Mouse (Mus musculus) hindbrain, embryonic 14.5 days (tissue): ENCODE results near the gene Gm47283. TPM values are rescaled to one million over a fixed set of nuclear protein-coding genes. Genes with fewer than 3 reads are reported as not detected.
"Not testable (repeated sequence)": the region's sequence is repeated elsewhere in the genome, so short reads cannot be mapped to it uniquely, and the experiment has no call there.

Source experiments
- ATAC-seq: fragments of 200-750 bp; cut with Nextera tagmentation; 2 replicates; pipeline ENCODE4 v1.8.0; 2017; ENCODE audit warnings: moderate number of reproducible peaks, mild to moderate bottlenecking, moderate TSS enrichment, moderate library complexity; ENCODE audit not compliant: low FRiP score
- DNase-seq: peaks from one replicate; pipeline ENCODE4 v3.0.0-alpha.2; 2015; ENCODE audit warnings: low spot score
- H3K27ac ChIP-seq: fragments of 300-500 bp; sonication (generic); 2 replicates; pipeline ENCODE4 v1.5.1; 2014; ENCODE audit warnings: mild to moderate bottlenecking, moderate library complexity
- H3K27me3 ChIP-seq: fragments of 300-500 bp; sonication (generic); 2 replicates; pipeline ENCODE4 v1.6.1; 2014; ENCODE audit warnings: mild to moderate bottlenecking, low read length, mixed read lengths; ENCODE audit not compliant: control insufficient read depth, insufficient read depth
- H3K36me3 ChIP-seq: fragments of 300-500 bp; sonication (generic); replicated peaks from 2 replicates; pipeline ENCODE4 v1.6.1; 2014; ENCODE audit not compliant: control insufficient read depth, insufficient read depth
- H3K4me1 ChIP-seq: fragments of 300-500 bp; sonication (generic); replicated peaks from 2 replicates; pipeline ENCODE4 v1.6.1; 2014; ENCODE audit warnings: antibody characterized with exemption, low read length, mixed read lengths; ENCODE audit not compliant: control insufficient read depth, insufficient read depth
- H3K4me2 ChIP-seq: fragments of 300-500 bp; sonication (generic); replicated peaks from 2 replicates; pipeline ENCODE4 v1.6.1; 2014; ENCODE audit warnings: mild to moderate bottlenecking, moderate library complexity
- H3K4me3 ChIP-seq: fragments of 300-500 bp; sonication (generic); replicated peaks from 2 replicates; pipeline ENCODE4 v1.5.1; 2014; ENCODE audit warnings: mild to moderate bottlenecking, low read length
- H3K9ac ChIP-seq: fragments of 300-500 bp; sonication (generic); 2 replicates; pipeline ENCODE4 v1.6.1; 2014
- H3K9me3 ChIP-seq: fragments of 300-500 bp; sonication (generic); 2 replicates; pipeline ENCODE4 v1.6.1; 2016; ENCODE audit warnings: low read length; ENCODE audit not compliant: control insufficient read depth
- WGBS: fragments of 180-500 bp; shearing (Covaris S2); extraction: QIAGEN DNeasy Blood & Tissue Kit; methylation state at CpG from one replicate; pipeline ENCODE4 v1.1.7; 2014; 5-methylcytosine and 5-hydroxymethylcytosine counted together
- polyA plus RNA-seq: library from polyadenylated mRNA; unstranded; fragments of >200 nt; fragmentation: Nextera tagmentation; extraction: Ambion mirVana; gene quantifications from 2 replicates; pipeline ENCODE4 v1.2.1, GENCODE M21; 2014

The Gm47283 gene
- polyA plus RNA-seq, 1 experiment from 2014 or later: not detected

DNA sequence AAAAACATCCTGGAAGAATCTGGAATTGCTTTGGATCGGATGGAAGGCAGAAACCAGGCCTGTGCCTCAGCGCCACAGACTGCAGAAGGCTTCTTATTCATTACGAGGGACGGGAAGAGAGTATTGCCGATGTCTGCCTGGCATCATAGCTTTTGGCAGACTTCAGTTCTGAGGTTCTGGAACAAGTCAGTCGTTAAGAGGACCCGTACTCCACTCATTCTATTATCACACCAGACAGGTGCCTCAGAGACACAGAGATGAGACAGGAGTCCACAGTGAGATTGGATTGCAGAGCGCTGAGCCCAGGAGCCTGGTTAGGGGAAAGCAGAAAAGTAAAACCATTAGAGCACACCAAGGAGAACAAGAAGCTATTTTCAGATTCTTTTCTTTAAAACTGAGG is 54.5 kb downstream of the Gm47283 start, which contains the start of gene Gm21748:
TSS of gene Gm21748 (minus strand) at position 101 of the 400 bp plus-strand sequence.
- not testable (repeated sequence) for H3K9me3 ChIP-seq, H3K27ac ChIP-seq, H3K4me2 ChIP-seq, H3K4me1 ChIP-seq, ATAC-seq, H3K4me3 ChIP-seq, H3K9ac ChIP-seq, DNase-seq, H3K27me3 ChIP-seq, H3K36me3 ChIP-seq
- no CpG with 5 or more reads among the region's 8 CpGs for WGBS

Other genes starting within 250 kb of the Gm47283 start
- not detected in 2 replicates for gene Gm21860, start 29.9 kb upstream of the Gm47283 start, polyA plus RNA-seq
- gene Gm21748, start 54.4 kb downstream of the Gm47283 start, polyA plus RNA-seq: not detected in 2 replicates